Comparison of ENCODE assay signal across 20 mouse cellular contexts in genomic region chr3:121480961-121481436, GRCm38 (mm10). TPM values are rescaled to one million over a fixed set of nuclear protein-coding genes. Genes with fewer than 3 reads are reported as not detected.
A peak's percentile ranks its signal among the peaks of the same experiment; 100 is the strongest.
DNase-seq lines count a peak whose midpoint lies in the region; ATAC-seq lines count a peak whose summit lies in the region.
"Had no signal": no experiment of that assay in that cellular context is flagged by ENCODE, and none has a peak within 500 bp of the region (broad histone marks: within the 10 kb centered on the region; RNA-seq: fewer than 3 reads in every experiment).

No protein-coding gene starts in this region.

- no peak for ATAC-seq in embryonic facial prominence, embryonic 12.5 days (ENCODE audit: insufficient number of reproducible peaks, insufficient read depth, low FRiP score, low TSS enrichment)
- no peak for ATAC-seq in midbrain, embryonic 13.5 days
- no peak for ATAC-seq in embryonic facial prominence, embryonic 15.5 days (ENCODE audit: insufficient number of reproducible peaks, low FRiP score, low TSS enrichment, low read depth)
- no peak for ATAC-seq in limb, embryonic 15.5 days (ENCODE audit: insufficient number of reproducible peaks, low FRiP score, low TSS enrichment, low read depth)
- no peak for ATAC-seq in intestine, embryonic 16.5 days

- no peak overlapping the region for H3K4me2 ChIP-seq in embryonic facial prominence, embryonic 12.5 days (replicated peaks)
- no peak overlapping the region for H3K4me2 ChIP-seq in midbrain, embryonic 13.5 days (replicated peaks)
- H3K4me2 ChIP-seq in embryonic facial prominence, embryonic 15.5 days (replicated peaks): no peak overlapping the region
- no peak overlapping the region for H3K4me2 ChIP-seq in limb, embryonic 15.5 days
- no peak overlapping the region for H3K4me2 ChIP-seq in intestine, embryonic 16.5 days (ENCODE audit: low read depth, low read length)
- H3K4me2 ChIP-seq: heart, embryonic 12.5 days; hindbrain, embryonic 15.5 days had no signal

- 74% methylated on average over 8 of the region's 8 CpGs for WGBS in embryonic facial prominence, embryonic 12.5 days
- 55% methylated on average over 8 of the region's 8 CpGs for WGBS in embryonic facial prominence, embryonic 10.5 days
- WGBS in midbrain, embryonic 10.5 days: 66% methylated on average over 8 of the region's 8 CpGs
- WGBS in midbrain, embryonic 13.5 days: 48% methylated on average over 8 of the region's 8 CpGs
- whole genome bisulfite sequencing in embryonic facial prominence, embryonic 15.5 days: 42% methylated on average over 8 of the region's 8 CpGs
- 69% methylated on average over 8 of the region's 8 CpGs for WGBS in limb, embryonic 15.5 days
- WGBS in intestine, embryonic 16.5 days: 66% methylated on average over 7 of the region's 8 CpGs

- H3K27me3 ChIP-seq in embryonic facial prominence, embryonic 12.5 days: no peaks in the 10 kb centered on the region
- H3K27me3 ChIP-seq in embryonic facial prominence, embryonic 10.5 days (replicated peaks; ENCODE audit: low read depth, poor library complexity, severe bottlenecking): peaks cover 19% of the 10 kb centered on the region
- H3K27me3 ChIP-seq in midbrain, embryonic 10.5 days (ENCODE audit: low read depth, poor library complexity, severe bottlenecking): peaks cover 6% of the 10 kb centered on the region; the same call in 1 of the 2 replicates
- 0 out of 2 replicates have a peak, but pooled peaks cover 15% of the 10 kb centered on the region for H3K27me3 ChIP-seq in midbrain, embryonic 13.5 days
- no peaks in the 10 kb centered on the region for H3K27me3 ChIP-seq in embryonic facial prominence, embryonic 15.5 days
- no peaks in the 10 kb centered on the region for H3K27me3 ChIP-seq in limb, embryonic 15.5 days
- H3K27me3 ChIP-seq in intestine, embryonic 16.5 days (replicated peaks; ENCODE audit: control insufficient read depth, insufficient read depth, low read length): no peaks in the 10 kb centered on the region
- H3K27me3 ChIP-seq: embryonic facial prominence, embryonic 13.5 days; hindbrain, embryonic 15.5 days had no signal

- no peaks in the 10 kb centered on the region for H3K9me3 ChIP-seq in embryonic facial prominence, embryonic 12.5 days
- H3K9me3 ChIP-seq in embryonic facial prominence, embryonic 10.5 days: no peaks in the 10 kb centered on the region
- no peaks in the 10 kb centered on the region for H3K9me3 ChIP-seq in midbrain, embryonic 10.5 days (replicated peaks)
- H3K9me3 ChIP-seq in midbrain, embryonic 13.5 days: no peaks in the 10 kb centered on the region
- no peaks in the 10 kb centered on the region for H3K9me3 ChIP-seq in embryonic facial prominence, embryonic 15.5 days (replicated peaks)
- no peaks in the 10 kb centered on the region for H3K9me3 ChIP-seq in limb, embryonic 15.5 days
- H3K9me3 ChIP-seq in intestine, embryonic 16.5 days (ENCODE audit: control insufficient read depth, low read length): no peaks in the 10 kb centered on the region
- H3K9me3 ChIP-seq: embryonic facial prominence, embryonic 13.5 days; heart, embryonic 12.5 days; hindbrain, embryonic 15.5 days had no signal

- H3K27ac ChIP-seq in embryonic facial prominence, embryonic 12.5 days: peak overlapping the region; percentile 4; the same call in 1 of the 2 replicates
- H3K27ac ChIP-seq in embryonic facial prominence, embryonic 10.5 days (replicated peaks): no peak overlapping the region
- peak overlapping the region; percentile 15; the same call in 1 of the 2 replicates for H3K27ac ChIP-seq in midbrain, embryonic 10.5 days (replicated peaks)
- H3K27ac ChIP-seq in midbrain, embryonic 13.5 days: no peak overlapping the region
- peak overlapping the region; percentile 29; the same call in 1 of the 2 replicates for H3K27ac ChIP-seq in embryonic facial prominence, embryonic 15.5 days (replicated peaks)
- 0 out of 2 replicates have a peak overlapping the region, but pooled peaks have one; percentile 33 for H3K27ac ChIP-seq in limb, embryonic 15.5 days
- H3K27ac ChIP-seq in intestine, embryonic 16.5 days (ENCODE audit: low read length): no peak overlapping the region
- H3K27ac ChIP-seq: gastrocnemius, adult 2 months; hindbrain, embryonic 15.5 days had no signal

- peaks cover 27% of the 10 kb centered on the region for H3K4me1 ChIP-seq in embryonic facial prominence, embryonic 12.5 days
- H3K4me1 ChIP-seq in embryonic facial prominence, embryonic 10.5 days: peaks cover 50% of the 10 kb centered on the region
- peaks cover 54% of the 10 kb centered on the region for H3K4me1 ChIP-seq in midbrain, embryonic 10.5 days
- H3K4me1 ChIP-seq in midbrain, embryonic 13.5 days (replicated peaks): peaks cover 53% of the 10 kb centered on the region
- peaks cover 21% of the 10 kb centered on the region for H3K4me1 ChIP-seq in embryonic facial prominence, embryonic 15.5 days
- peaks cover 14% of the 10 kb centered on the region; the same call in 1 of the 2 replicates for H3K4me1 ChIP-seq in limb, embryonic 15.5 days
- H3K4me1 ChIP-seq in intestine, embryonic 16.5 days (ENCODE audit: control insufficient read depth, insufficient read depth, low read length): no peaks in the 10 kb centered on the region

- no peaks in the 10 kb centered on the region for H3K36me3 ChIP-seq in embryonic facial prominence, embryonic 12.5 days
- H3K36me3 ChIP-seq in embryonic facial prominence, embryonic 10.5 days (replicated peaks): no peaks in the 10 kb centered on the region
- no peaks in the 10 kb centered on the region for H3K36me3 ChIP-seq in midbrain, embryonic 10.5 days
- no peaks in the 10 kb centered on the region for H3K36me3 ChIP-seq in midbrain, embryonic 13.5 days
- no peaks in the 10 kb centered on the region for H3K36me3 ChIP-seq in embryonic facial prominence, embryonic 15.5 days
- no peaks in the 10 kb centered on the region for H3K36me3 ChIP-seq in limb, embryonic 15.5 days
- no peaks in the 10 kb centered on the region for H3K36me3 ChIP-seq in intestine, embryonic 16.5 days (ENCODE audit: control insufficient read depth, insufficient read depth, low read length)
- H3K36me3 ChIP-seq: embryonic facial prominence, embryonic 13.5 days; heart, embryonic 12.5 days; hindbrain, embryonic 15.5 days had no signal

- DNase-seq in embryonic facial prominence, embryonic 10.5 days (ENCODE audit: low spot score): no peak
- DNase-seq in midbrain, embryonic 10.5 days (ENCODE audit: low spot score): no peak
- DNase-seq in layer of hippocampus, postnatal 25 days (ENCODE audit: extremely low spot score in 1 of 2, low spot score in 1 of 2): no peak
- DNase-seq: cerebellum, adult 9-10 months; gastrocnemius, adult 2 months; heart, postnatal 14 days; kidney, adult 11 months; kidney, postnatal 25 days; lung, adult 18-20 months had no signal

- no peak overlapping the region for H3K4me3 ChIP-seq in embryonic facial prominence, embryonic 12.5 days
- no peak overlapping the region for H3K4me3 ChIP-seq in embryonic facial prominence, embryonic 10.5 days
- H3K4me3 ChIP-seq in midbrain, embryonic 10.5 days: no peak overlapping the region
- no peak overlapping the region for H3K4me3 ChIP-seq in midbrain, embryonic 13.5 days (replicated peaks)
- H3K4me3 ChIP-seq in embryonic facial prominence, embryonic 15.5 days (replicated peaks): no peak overlapping the region
- no peak overlapping the region for H3K4me3 ChIP-seq in limb, embryonic 15.5 days
- no peak overlapping the region for H3K4me3 ChIP-seq in intestine, embryonic 16.5 days (ENCODE audit: low read length)
- H3K4me3 ChIP-seq: embryonic facial prominence, embryonic 13.5 days; gastrocnemius, adult 2 months; heart, embryonic 12.5 days; hindbrain, embryonic 15.5 days had no signal

- no peak overlapping the region for H3K9ac ChIP-seq in embryonic facial prominence, embryonic 12.5 days
- H3K9ac ChIP-seq in midbrain, embryonic 13.5 days (replicated peaks): no peak overlapping the region
- H3K9ac ChIP-seq in embryonic facial prominence, embryonic 15.5 days: no peak overlapping the region
- no peak overlapping the region for H3K9ac ChIP-seq in limb, embryonic 15.5 days
- no peak overlapping the region for H3K9ac ChIP-seq in intestine, embryonic 16.5 days (ENCODE audit: low read depth, low read length)
- H3K9ac ChIP-seq: heart, embryonic 12.5 days; hindbrain, embryonic 15.5 days had no signal

RNA-seq across cellular contexts. Expression of gene Slc44a3, which starts 51.2 kb away (rescaled TPM):
- polyA plus RNA-seq in embryonic facial prominence, embryonic 12.5 days (2016; fragmentation: Nextera tagmentation; extraction: Ambion mirVana): 1.5 and 1.6 TPM in 2 replicates
- polyA plus RNA-seq in embryonic facial prominence, embryonic 10.5 days (2016; fragmentation: Nextera tagmentation; extraction: Ambion mirVana): 0.83 and 1.6 TPM in 2 replicates
- 0.43 and 0.66 TPM in 2 replicates for polyA plus RNA-seq in midbrain, embryonic 10.5 days (2016; fragmentation: Nextera tagmentation; extraction: Ambion mirVana)
- polyA plus RNA-seq in midbrain, embryonic 13.5 days (2015; fragmentation: Nextera tagmentation; extraction: Ambion mirVana): 0.82 and 0.86 TPM in 2 replicates
- polyA plus RNA-seq in embryonic facial prominence, embryonic 15.5 days (2015; fragmentation: Nextera tagmentation; extraction: Ambion mirVana): 4.4 and 6.2 TPM in 2 replicates
- 2.4 and 2.8 TPM in 2 replicates for polyA plus RNA-seq in limb, embryonic 15.5 days (2015; fragmentation: Nextera tagmentation; extraction: Ambion mirVana)
- total RNA-seq in layer of hippocampus, postnatal 25 days (2021): not detected
- 54.1 and 54.9 TPM in 2 replicates for polyA plus RNA-seq in intestine, embryonic 16.5 days (2015; fragmentation: Nextera tagmentation; extraction: Ambion mirVana)
- total RNA-seq: gastrocnemius, adult 2 months; left cerebral cortex, adult 18-20 months; left cerebral cortex, postnatal 36 days; neutrophil, adult 5-6 weeks had no signal

RNA-seq across cellular contexts. Expression of gene Cnn3, which starts 54.7 kb away (rescaled TPM):
- 896 and 941 TPM in 2 replicates for polyA plus RNA-seq in embryonic facial prominence, embryonic 12.5 days (2016; fragmentation: Nextera tagmentation; extraction: Ambion mirVana)
- 864 and 874 TPM in 2 replicates for polyA plus RNA-seq in embryonic facial prominence, embryonic 10.5 days (2016; fragmentation: Nextera tagmentation; extraction: Ambion mirVana)
- polyA plus RNA-seq in midbrain, embryonic 10.5 days (2016; fragmentation: Nextera tagmentation; extraction: Ambion mirVana): 947 and 1,037 TPM in 2 replicates
- 703 and 728 TPM in 2 replicates for polyA plus RNA-seq in midbrain, embryonic 13.5 days (2015; fragmentation: Nextera tagmentation; extraction: Ambion mirVana)
- 844 and 852 TPM in 2 replicates for polyA plus RNA-seq in embryonic facial prominence, embryonic 15.5 days (2015; fragmentation: Nextera tagmentation; extraction: Ambion mirVana)
- polyA plus RNA-seq in limb, embryonic 15.5 days (2015; fragmentation: Nextera tagmentation; extraction: Ambion mirVana): 720 and 793 TPM in 2 replicates
- total RNA-seq in layer of hippocampus, postnatal 25 days (2021): 100 to 1,000 TPM; 109 TPM
- polyA plus RNA-seq in intestine, embryonic 16.5 days (2015; fragmentation: Nextera tagmentation; extraction: Ambion mirVana): 334 and 375 TPM in 2 replicates

Comparison
In these comparisons a context has a peak if more than half of its experiments do, and no peak if none do; other contexts are left out.
1. H3K27ac ChIP-seq: peak in embryonic facial prominence, embryonic 12.5 days (single experiment), midbrain, embryonic 10.5 days (single experiment), embryonic facial prominence, embryonic 15.5 days (single experiment) and limb, embryonic 15.5 days (single experiment); none in embryonic facial prominence, embryonic 10.5 days (single experiment), midbrain, embryonic 13.5 days (single experiment) and intestine, embryonic 16.5 days (single experiment).